Mouse (Mus musculus): ENCODE measurements around the gene Cma2.
"Not testable (repeated sequence)": the region's sequence is repeated elsewhere in the genome, so short reads cannot be mapped to it uniquely, and the experiment has no call there.

The Cma2 gene

DNA sequence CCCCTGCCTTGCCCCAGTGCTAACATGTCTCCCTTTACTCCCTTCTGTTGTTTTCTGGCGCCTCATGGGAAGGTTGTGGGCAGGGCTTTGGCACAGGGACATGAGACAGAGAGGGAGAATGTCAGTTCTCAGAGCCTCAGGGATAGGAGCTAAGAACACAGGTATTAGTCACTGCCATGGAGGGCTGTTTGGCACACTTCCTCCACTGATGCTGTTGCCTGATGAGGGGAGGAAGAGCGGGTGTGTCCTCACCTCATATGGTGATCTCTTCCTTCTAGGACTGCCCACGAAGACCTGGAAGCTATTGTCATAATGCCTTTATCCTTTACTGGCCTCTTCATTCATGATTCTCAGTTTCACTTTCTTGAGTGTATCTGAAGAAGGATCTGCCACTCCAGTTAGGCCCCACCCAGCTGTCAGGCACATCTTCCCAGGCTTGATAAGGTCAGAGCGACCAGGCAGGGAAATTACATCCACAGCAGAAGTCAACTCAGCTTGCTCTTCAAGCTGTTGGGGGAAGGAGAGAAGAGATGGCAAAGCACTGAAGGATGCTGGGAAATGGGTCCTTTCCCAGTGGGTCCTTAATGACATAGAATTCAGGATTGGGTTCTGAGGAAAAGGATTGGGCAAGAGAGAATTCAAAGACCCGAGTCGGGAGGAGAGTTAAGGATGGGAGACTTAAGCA, at the start of gene Cma2:
TSS of gene Cma2 (plus strand) at position 635 of the 685 bp plus-strand sequence.
- DNase-seq (ENCODE audit: low spot score), result no peak

DNA sequence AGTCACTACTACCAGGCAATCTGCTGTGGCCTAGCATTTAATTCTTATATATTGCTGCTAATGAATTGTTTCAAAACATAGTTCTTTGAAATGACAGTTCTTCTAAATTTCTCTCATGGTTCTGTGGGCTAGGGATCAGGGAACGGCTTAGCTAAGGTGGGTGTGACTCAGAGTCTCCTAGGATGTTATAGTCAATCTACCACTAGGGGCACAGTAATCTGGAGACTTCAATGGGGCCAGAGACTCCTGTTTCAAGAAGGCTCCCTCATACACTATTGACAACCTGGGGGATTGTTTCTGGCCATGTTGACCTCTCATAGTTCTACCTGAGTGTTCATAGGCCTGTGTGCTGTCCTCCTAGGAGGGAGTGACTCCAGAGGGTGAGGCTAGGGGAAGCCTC, 45.3 kb upstream of the Cma2 start:
- DNase-seq (ENCODE audit: low spot score), result no peak

DNA sequence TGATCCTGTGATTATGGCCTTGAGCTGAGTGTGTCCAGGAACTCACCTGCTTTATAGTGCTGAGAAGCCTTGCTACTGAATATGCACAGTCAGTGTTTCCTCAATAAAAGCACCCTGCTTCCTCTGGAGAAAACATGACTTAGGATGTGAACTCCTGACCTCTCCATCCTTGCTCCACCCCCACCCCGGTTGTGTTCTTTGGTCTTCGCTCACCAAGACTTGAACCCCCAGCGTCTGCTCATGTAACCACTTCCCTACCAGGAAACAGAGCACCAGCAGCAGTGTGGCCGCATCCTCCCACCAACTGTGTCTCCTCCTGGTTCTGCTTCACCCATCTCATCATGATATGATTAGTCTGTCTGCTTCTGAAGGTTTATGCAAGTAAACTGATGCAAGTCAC, 37.4 kb upstream of the Cma2 start:
- DNase-seq (ENCODE audit: low spot score), result no peak

DNA sequence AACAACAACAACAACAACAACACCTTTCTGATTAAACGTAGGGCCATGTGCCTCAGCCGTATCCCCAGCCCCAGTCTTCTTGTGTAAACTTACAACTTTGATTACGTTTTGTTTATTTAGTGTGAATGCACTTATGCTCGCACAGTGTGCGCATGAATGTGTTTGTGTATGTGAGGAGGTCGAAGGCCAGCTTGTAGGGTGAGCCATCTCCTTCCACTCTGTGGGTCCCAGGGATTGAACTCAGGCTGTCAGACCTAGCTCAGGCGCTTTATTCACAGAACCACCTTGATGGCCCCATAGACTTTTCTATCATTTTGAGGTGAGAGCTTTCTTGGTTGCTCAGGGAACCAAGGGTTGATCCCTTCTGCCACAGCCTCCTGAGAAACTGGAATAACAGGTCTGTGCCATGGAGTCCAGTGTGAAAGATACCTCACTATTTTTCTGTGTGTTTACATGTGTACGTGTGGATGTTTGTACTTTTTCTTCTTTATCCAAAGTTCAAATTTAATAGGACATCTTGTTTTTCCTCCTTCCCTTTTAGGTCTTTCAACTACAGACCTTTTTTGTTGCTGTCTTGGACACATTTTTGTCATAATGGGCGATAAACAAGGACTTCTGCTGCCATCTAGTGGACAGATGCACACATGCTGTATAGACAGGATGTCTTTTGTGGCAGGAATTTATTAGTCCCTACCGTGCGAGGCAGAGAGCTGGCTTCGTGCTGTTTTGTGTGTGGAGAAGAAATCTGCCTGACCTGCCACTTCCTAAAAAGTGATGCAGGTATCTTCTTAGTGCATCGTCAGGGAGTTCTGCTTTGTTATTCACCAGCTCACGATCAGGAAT, 32.3 kb upstream of the Cma2 start:
- peak; percentile 32 for DNase-seq (ENCODE audit: low spot score)

DNA sequence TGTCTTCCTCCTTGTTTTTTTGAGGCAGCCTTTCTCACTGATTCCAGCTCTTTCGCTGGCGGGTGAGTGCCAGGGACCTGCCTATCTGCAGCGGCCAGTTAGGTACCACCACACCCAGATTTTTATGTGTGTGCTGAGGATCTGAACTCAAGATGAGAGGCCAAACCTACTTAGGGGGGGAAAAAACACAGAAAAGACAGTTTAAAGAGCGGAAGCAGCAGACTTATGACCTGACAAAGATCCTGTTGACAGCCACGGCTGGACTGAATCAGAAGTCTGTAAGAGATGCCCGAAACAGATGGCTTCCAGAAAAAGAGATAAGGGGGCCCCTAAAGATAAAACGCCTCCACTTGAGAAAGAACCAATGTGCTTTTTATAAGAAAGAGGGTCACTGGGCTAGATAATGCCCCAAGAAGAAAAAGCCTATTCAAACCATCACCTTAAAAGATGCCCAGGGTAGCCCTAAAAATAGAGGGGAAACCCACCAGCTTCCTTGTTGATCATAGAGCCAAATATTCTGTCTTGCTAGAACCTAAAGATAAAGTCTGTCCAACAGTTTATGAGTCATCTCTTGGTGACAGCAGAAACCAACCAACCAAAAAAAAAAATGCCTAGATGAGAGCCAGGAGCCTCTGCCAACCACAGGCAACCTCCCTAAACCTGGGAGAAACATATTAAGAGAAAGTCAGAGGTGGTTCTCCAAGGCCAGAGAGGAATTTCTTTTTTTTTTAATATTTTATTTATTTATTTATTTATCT, 28.1 kb upstream of the Cma2 start:
- DNase-seq (ENCODE audit: low spot score), result no peak

DNA sequence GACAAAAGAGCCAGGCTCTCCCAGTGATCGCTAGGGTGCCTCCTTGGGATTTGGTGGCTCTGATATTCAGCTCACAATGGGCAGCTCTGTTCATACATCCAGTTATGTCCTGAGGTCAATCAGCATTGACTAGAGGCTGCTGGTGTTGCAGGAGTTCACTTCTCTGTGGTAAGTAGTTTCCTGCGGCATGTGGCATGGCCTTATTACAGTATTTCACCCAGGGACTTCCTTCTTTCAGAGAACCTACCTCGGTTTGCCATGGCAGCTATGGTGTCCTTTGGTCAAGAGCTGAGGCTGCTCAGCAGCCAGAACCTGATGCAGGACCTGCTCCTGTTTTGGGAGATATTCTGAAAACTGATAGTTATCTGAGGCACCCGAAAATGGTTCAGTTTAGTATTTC, 23.9 kb upstream of the Cma2 start:
- no peak for DNase-seq (ENCODE audit: low spot score)

DNA sequence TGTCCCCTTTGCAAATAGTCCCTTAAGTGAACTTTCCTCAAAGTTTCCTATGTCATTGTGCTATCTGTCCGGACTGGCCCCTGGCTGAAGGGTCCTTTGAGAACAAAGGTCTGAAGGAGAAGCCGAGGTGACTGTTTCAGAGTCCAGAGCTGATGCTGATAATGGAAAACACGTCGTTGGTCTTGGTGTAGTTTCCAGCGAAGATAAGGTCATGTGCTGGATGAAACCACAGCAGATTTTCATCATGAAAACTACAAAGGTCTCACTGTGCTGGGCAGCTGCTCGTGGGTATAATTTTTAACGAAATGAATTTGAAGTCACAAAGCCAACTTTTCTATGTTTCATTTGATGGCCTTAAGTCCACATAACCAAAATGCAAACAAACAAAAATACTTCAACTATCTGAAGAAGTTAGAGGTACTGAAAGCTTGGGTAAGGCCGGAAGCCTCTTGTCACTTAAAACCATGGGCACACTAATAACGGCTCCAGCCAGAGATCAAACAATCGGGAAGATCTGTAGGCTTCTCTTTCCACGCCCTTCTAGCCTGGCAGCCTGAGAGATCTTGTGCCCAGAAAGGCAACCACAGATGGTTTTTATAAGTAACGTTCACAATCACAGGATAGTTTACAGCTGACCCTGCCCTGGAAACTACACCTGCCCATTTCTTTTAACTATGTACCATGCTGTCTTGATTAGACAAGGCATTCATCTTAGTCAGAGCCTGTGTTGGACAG, 21.4 kb upstream of the Cma2 start:
- DNase-seq (ENCODE audit: low spot score), result no peak

DNA sequence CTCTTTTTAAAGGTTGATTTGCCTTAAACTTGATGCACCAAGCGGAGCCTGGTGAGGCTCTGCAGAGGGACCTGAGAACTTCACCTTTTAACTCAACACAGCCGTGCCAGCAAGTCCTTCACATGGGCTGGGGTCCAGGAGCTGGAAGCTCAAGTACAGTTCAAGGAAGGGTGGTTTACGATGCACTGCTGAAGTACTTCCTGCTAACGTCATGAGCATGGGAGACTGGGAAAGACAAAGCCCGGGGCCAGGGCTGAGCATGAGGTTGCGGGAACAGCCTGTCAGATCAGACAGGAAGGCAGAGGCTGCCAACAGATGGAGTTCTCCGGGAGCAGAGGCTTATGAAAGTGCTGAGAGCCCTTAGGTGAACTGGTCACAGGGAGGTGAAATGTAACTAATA, 17.2 kb upstream of the Cma2 start:
- DNase-seq (ENCODE audit: low spot score), result no peak

DNA sequence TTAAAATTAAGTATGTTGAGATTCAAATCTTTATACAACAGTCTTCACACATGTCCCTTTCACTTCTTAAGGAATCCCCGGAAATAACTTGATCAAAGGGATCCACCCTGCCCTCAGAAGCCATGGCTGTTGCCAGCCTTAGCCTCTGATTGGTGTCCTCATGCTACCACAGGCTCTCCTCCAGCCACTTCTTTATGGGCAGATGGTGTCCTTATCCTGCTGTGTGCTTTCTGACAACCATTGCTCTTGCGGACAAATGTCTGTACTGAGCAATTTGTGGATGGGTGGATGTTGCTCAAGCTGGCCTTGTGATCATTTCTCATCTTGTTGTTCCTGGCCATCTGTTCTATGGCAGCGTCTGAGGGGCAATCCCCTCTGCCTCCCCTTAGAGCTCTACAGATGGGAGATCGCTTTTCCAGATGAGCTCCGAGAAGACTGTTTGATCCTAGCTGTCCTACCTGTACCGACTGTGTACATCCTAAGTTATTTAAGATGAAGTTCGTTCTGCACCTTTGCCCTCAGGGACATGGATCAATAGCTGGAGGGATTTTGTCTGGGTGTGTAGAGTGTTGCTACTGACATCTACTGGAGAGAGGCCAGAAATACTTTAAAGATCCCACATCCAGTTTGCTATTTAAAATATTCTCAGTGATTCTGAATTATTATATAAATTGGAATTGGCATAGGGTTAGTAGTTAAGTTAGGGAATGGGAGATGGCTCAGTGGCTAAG, 10.5 kb upstream of the Cma2 start:
- no peak for DNase-seq (ENCODE audit: low spot score)

DNA sequence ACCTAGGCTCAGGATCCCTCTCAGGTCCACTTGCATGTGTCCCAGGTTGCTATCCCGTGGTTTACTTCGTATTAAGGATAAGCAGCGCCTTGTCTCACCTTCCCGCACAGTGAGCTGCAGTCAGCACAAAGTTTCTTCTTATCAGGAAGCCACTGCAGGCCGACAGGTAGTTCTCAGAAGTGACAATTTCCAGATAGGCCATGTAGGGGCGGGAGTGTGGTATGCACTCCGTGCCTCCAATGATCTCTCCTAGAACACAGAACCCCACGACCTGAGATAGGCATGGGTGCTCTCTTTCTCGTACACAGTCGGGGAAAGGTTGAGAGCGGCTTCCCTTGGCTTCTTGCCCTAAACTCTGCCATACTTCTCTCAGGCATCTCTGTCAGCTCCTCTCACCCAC, 7.2 kb upstream of the Cma2 start:
- DNase-seq (ENCODE audit: low spot score), result no peak

DNA sequence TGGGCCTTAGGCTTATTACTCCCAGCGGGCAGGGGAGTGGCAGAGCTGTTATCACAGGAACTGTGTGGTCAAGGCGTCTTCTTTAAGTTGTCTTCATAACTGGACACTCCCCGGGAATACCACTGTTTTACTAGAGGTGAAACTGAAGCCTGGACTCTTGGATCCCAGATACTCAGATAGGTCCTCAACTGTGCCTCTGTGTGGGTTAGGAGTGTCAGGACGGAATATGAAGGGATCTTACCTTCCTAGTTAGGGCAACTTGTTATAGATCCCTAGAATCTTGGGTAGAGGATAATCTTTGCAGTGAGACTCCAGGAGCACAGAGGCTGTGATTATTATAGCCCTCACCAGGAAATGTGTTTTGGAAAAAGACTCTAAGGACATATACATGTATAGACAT, 6.2 kb upstream of the Cma2 start, which contains the start of gene Cma1:
TSS of gene Cma1 (minus strand) at position 101 of the 400 bp plus-strand sequence.
- DNase-seq (ENCODE audit: low spot score), result no peak

DNA sequence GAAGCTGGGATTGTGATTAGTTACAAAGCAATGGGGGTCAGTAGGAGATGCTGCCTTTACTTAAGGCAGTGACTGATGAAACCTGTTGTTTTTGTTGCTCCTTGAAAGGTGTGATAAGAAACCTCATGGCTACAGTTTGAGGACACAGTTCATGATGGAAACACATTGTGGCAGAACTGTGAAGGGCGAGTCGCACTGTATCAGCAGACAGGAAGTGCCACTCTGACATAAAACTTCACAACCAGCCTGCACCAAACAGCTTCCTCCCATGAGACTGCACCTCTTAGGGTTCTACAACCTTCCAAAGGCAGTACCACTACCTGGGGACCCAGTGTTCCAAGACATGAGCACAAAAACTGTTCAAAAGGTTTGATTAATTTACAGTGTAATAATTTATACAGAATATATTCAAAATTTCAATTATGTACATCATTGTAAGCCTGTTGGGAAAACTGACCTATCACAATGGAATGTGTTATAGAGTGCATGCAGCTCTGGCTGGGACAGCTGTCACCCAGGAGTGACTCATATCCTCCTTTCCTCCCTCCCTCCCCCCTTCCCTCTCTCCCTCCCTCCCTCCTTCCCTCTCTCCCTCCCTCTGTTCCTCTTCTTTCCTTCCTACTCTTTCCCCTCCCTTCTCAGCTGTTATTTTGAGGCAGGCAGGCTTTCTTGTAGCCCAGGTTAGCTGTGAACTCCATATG, 4.4 kb upstream of the Cma2 start:
- DNase-seq (ENCODE audit: low spot score), result no peak

DNA sequence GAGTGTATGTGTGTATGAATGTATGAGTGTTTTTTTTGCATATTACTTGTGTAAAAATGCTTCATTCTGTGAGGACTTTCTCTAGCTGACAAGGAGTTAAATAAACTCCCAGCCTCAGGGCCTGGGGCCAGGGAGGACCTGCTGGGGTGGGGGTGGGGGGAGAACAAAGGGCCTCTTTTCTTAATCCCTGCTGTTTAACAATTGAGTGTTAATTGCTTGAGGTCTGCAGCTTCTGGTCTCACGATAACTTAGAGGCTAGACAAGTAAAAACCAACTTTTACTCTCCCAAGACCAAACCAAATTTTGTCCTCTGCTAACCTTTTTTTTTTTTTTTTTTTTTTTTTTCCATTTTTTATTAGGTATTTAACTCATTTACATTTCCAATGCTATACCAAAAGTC, 12.5 kb downstream of the Cma2 start:
- no peak for DNase-seq (ENCODE audit: low spot score)

DNA sequence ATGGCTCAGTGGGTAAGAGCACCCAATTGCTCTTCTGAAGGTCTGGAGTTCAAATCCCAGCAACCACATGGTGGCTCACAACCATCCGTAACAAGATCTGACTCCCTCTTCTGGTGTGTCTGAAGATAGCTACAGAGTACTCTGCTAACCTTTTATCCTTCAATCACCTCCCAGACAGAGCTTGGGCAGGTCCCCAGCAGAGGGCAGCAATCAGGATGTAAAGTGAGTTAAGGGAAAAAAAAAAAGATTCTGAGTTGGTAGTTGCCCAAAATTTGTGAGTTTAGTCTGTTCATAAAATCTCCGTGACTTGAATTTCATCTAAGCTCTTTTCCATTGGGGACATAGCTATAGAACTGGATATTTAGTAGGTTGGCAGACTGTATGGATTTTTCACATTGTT, 13.1 kb downstream of the Cma2 start:
- DNase-seq (ENCODE audit: low spot score), result not testable (repeated sequence)

DNA sequence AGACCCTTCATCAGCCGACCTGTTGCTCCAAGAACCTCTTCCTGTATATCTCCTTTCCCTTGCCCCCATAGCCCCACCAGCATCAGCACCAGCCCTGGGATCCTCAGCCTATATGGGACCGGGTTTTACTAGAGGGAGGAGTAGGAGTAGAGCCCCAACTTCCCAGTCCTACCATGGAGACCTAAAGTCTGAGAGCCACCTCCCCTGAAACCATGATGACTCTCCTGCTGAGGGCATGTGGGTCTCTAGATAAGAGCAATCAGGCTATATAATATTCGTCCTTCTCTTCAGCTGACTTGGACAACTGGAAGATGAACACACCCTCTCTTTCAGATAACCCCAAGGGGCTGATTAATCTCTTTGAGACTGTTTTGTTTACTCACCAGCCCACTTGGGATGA, 36.7 kb downstream of the Cma2 start:
- not testable (repeated sequence) for DNase-seq (ENCODE audit: low spot score)

DNA sequence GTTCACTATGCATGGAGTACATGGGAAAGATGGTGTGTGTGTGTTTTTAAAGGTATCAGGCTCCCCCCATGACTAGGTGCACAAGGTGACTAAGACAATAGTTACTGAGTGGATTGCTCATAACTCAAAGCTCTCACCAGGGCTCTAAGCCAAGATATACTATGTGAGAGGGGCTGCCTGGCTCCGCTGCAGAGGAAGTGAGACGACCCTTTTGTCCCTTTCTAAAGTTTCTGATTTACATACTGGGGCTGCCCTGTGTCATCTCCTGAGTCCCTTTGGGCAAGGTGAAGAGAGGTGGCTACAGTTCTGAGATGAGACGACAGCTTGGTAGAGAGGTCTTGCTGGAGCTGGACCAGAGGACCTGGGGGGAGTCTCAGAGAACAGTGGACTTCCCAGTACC, 62.4 kb downstream of the Cma2 start:
- no peak for DNase-seq (ENCODE audit: low spot score)

DNA sequence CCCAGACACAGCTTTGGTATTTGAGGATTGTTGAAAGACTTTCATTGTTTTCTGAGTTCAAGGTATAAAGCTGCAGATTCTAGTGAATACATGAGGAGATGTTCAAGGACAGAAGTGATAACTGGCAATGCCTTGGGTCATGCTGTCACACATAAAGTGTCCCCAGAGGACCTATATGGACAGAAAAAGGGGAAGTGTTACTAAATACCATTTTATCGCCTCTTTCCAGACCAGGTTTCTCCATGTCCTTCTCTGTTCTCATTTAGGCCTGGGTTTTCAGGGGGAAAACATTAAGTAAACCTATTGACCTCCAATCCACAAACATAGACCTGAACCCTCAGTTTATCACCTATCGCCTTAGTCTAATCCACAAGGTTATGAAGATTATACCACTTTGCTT, 63.1 kb downstream of the Cma2 start:
- DNase-seq (ENCODE audit: low spot score), result no peak

DNA sequence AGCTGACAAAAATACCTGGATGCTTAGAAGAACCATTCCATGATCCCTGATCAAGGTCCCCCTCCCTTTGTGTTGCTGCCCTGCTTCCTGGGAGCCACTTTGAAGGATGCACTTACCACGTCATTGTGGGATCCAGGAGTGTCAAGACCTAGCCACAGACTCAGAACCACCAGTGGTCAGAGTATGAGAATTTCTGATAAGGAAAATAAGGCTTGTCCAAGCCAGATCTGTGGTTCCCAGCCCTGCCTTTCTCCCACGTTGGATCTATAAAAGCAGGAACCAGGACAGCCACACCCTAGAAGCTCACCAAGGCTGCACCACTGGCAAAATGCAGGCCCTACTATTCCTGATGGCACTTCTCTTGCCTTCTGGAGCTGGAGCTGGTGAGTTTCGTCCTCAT, 66.9 kb downstream of the Cma2 start, which contains the start of gene Mcpt1:
TSS of gene Mcpt1 (plus strand) at position 301 of the 400 bp plus-strand sequence.
- DNase-seq (ENCODE audit: low spot score), result not testable (repeated sequence)

DNA sequence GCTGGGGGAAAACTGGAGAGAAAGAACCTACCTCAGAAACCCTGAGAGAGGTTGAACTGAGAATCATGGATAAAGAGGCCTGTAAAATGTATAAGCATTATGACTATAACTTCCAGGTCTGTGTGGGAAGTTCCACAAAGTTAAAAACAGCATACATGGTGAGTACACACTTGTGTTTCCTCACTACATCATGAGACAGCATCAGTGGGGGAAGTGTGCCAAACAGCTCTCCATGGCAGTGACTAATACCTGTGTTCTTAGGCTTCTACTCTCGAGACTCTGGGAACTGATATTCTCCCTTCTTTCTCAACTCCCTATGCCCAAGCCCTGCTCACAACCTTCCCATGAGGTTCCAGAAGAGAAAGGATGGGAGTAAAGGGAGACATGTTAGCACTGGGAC, 68.7 kb downstream of the Cma2 start:
- no peak for DNase-seq (ENCODE audit: low spot score)

DNA sequence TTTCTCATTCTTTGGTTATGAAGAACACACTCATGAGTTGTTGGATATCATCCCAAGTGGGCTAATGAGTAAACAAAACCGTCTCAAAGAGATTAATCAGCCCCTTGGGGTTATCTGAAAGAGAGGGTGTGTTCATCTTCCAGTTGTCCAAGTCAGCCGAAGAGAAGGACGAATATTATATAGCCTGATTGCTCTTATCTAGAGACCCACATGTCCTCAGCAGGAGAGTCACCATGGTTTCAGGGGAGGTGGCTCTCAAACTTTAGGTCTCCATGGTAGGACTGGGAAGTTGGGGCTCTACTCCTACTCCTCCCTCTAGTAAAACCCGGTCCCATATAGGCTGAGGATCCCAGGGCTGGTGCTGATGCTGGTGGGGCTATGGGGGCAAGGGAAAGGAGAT, 70.5 kb downstream of the Cma2 start:
- not testable (repeated sequence) for DNase-seq (ENCODE audit: low spot score)
